Mouse (Mus musculus): ENCODE results near the gene Aimp2. TPM values are rescaled to one million over a fixed set of nuclear protein-coding genes. Genes with fewer than 3 reads are reported as not detected.

Aimp2 gene
- polyA plus RNA-seq, 1 experiment from 2014 or later, result 136 TPM

- peaks cover 89% of the 10 kb centered on the region for H3K36me3 ChIP-seq (replicated peaks)
- H3K4me3 ChIP-seq, result no peak overlapping the region
- DNase-seq (ENCODE audit: low spot score), result no peak
- no peaks in the 10 kb centered on the region for H3K27me3 ChIP-seq (replicated peaks; ENCODE audit: low read depth, poor library complexity, severe bottlenecking)
- no peaks in the 10 kb centered on the region for H3K4me1 ChIP-seq
- WGBS, result 75% methylated on average over 9 of the region's 9 CpGs
- H3K27ac ChIP-seq (replicated peaks), result no peak overlapping the region
- no peaks in the 10 kb centered on the region for H3K9me3 ChIP-seq
Measured at GRCm38 (mm10) chr5:143892255-143892886, 17.3 kb downstream of the Aimp2 start.

GRCm38 (mm10) chr5:143890741-143891140 lies 18.9 kb downstream of the Aimp2 start:
- no peak for DNase-seq (ENCODE audit: low spot score)
- Histone ChIP-seq H3K27me3 (replicated peaks; ENCODE audit: low read depth, poor library complexity, severe bottlenecking) (no peaks in the 10 kb centered on the region), H3K4me3 (no peak overlapping the region), H3K27ac (replicated peaks) (no peak overlapping the region), H3K9me3 (peaks cover 4% of the 10 kb centered on the region; the same call in 1 of the 2 replicates), H3K4me1 (no peaks in the 10 kb centered on the region), H3K36me3 (replicated peaks) (peaks cover 94% of the 10 kb centered on the region)
- 85% methylated on average over 6 of the region's 6 CpGs for WGBS

GRCm38 (mm10) chr5:143885274-143885673 lies 24.4 kb downstream of the Aimp2 start:
- H3K27me3 ChIP-seq (replicated peaks; ENCODE audit: low read depth, poor library complexity, severe bottlenecking), result no peaks in the 10 kb centered on the region
- WGBS, result 95% methylated on average over 3 of the region's 3 CpGs
- peaks cover 8% of the 10 kb centered on the region; the same call in 1 of the 2 replicates for H3K9me3 ChIP-seq
- DNase-seq (ENCODE audit: low spot score), result no peak
- H3K36me3 ChIP-seq (replicated peaks), result peaks cover 99% of the 10 kb centered on the region
- no peak overlapping the region for H3K27ac ChIP-seq (replicated peaks)
- H3K4me3 ChIP-seq, result no peak overlapping the region
- no peaks in the 10 kb centered on the region for H3K4me1 ChIP-seq

- Histone ChIP-seq H3K36me3 (replicated peaks) (peaks cover 81% of the 10 kb centered on the region), H3K27me3 (replicated peaks; ENCODE audit: low read depth, poor library complexity, severe bottlenecking) (no peaks in the 10 kb centered on the region), H3K4me3 (no peak overlapping the region), H3K27ac (replicated peaks) (no peak overlapping the region), H3K4me1 (no peaks in the 10 kb centered on the region), H3K9me3 (no peaks in the 10 kb centered on the region)
- DNase-seq (ENCODE audit: low spot score), result no peak
- 74% methylated on average over 4 of the region's 4 CpGs for WGBS
Measured at GRCm38 (mm10) chr5:143874571-143874970, 35.1 kb downstream of the Aimp2 start.

- Histone ChIP-seq H3K27ac (replicated peaks) (no peak overlapping the region), H3K4me3 (no peak overlapping the region), H3K36me3 (replicated peaks) (peaks cover 52% of the 10 kb centered on the region), H3K9me3 (no peaks in the 10 kb centered on the region), H3K27me3 (replicated peaks; ENCODE audit: low read depth, poor library complexity, severe bottlenecking) (no peaks in the 10 kb centered on the region), H3K4me1 (no peaks in the 10 kb centered on the region)
- 90% methylated on average over 11 of the region's 11 CpGs for WGBS
- no peak for DNase-seq (ENCODE audit: low spot score)
Measured at GRCm38 (mm10) chr5:143871547-143872169, 38.0 kb downstream of the Aimp2 start.

Other genes starting within 250 kb of the Aimp2 start
- gene Usp42, start 177.6 kb downstream of the Aimp2 start, polyA plus RNA-seq (2016; fragmentation: Nextera tagmentation; extraction: Ambion mirVana), result 30.1 and 31.9 TPM in 2 replicates
- 47.8 and 48.7 TPM in 2 replicates for gene Eif2ak1, start 92.1 kb downstream of the Aimp2 start, polyA plus RNA-seq (2016; fragmentation: Nextera tagmentation; extraction: Ambion mirVana)
- 0.21 and 0.37 TPM in 2 replicates for gene Ankrd61, start 12.2 kb downstream of the Aimp2 start, polyA plus RNA-seq (2016; fragmentation: Nextera tagmentation; extraction: Ambion mirVana)
- gene Pms2, start 117 bp upstream of the Aimp2 start, polyA plus RNA-seq (2016; fragmentation: Nextera tagmentation; extraction: Ambion mirVana), result 36.9 and 41.0 TPM in 2 replicates
- gene Gm42421, start 18.3 kb upstream of the Aimp2 start, polyA plus RNA-seq (2016; fragmentation: Nextera tagmentation; extraction: Ambion mirVana), result 0.85 and 1.0 TPM in 2 replicates
- 0.44 and 1.2 TPM in 2 replicates for gene Rsph10b, start 23.2 kb upstream of the Aimp2 start, polyA plus RNA-seq (2016; fragmentation: Nextera tagmentation; extraction: Ambion mirVana)
- 91.4 and 99.3 TPM in 2 replicates for gene Ccz1, start 105.0 kb upstream of the Aimp2 start, polyA plus RNA-seq (2016; fragmentation: Nextera tagmentation; extraction: Ambion mirVana)
- gene Ocm, start 116.8 kb upstream of the Aimp2 start, polyA plus RNA-seq (2016; fragmentation: Nextera tagmentation; extraction: Ambion mirVana), result not detected in 2 replicates
- 5.0 and 5.9 TPM in 2 replicates for gene Lmtk2, start 190.6 kb upstream of the Aimp2 start, polyA plus RNA-seq (2016; fragmentation: Nextera tagmentation; extraction: Ambion mirVana)